Mouse (Mus musculus) yolk sac, embryonic 10.5 days (tissue): ENCODE measurements around the gene Mrps25.

Experiments used
- DNase-seq: peaks from one replicate; pipeline ENCODE4 v3.0.0-alpha.2; 2017; ENCODE audit warnings: low spot score

Mrps25 gene

DNA sequence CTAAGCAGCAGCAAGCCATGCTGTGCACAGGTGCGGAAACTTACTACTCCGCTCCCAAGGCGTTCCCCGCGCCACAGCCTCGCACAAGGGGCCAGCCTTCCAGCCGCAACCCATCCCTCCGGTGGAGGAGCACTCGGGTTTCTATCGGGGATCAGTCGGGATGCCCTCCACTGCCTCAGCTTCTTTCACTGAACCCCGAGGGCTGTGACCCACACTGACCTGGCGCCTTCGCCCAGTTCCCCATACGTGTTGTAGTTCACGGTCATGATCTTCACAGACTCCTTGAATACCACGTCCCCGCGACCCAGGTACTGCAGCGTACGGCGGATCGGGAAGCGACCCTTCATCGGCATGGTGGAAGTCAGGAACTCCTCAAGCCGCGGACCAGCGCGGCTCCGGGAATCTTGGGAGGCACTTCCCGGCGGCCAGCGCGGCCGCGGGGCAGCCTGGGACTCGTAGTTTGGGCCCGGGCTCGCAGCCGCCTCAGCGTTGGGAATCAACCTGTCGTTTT, at the start of gene Mrps25:
Gene Mrps25 (minus strand): TSS at position 413 of the 511 bp plus-strand sequence.
- DNase-seq, result peak; percentile 75

DNA sequence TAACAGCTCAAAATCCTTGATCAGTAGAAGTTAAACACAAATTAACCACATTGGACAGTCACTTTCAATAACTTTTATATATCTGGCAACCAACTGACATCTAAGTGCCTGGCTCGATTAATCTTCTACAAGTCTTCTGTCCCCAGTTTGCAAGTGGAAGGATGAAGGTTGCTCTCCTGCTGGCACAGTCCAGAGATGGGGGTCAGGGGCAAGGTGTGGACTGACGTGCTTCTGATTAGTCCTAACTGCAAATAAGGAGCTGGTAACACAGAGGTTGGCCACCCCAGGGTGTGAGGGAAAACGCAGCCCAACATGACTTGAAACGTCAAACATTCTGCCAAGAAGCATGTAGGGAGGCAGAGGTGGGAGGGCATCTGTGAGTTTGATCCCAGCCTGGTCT, 47.9 kb upstream of the Mrps25 start:
- no peak for DNase-seq

DNA sequence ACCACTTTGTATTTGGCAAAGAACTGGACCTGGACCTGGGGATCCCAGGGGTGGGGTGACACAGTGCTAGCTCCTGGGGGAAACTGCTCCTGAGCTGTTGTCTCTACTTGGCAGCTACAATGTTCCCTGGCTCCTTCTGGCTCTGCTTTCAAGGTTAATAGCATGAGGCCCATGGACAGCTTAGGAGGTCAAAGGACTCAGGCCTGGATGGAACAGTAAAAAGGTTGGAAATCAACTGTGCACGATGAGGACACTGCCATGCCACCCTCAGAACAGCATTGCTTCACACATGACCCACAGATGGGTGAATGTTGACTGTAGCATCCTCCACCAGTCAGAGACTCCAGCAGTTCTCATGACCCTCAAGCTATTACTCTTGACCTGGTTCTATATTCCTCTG, 47.5 kb upstream of the Mrps25 start:
- no peak for DNase-seq

DNA sequence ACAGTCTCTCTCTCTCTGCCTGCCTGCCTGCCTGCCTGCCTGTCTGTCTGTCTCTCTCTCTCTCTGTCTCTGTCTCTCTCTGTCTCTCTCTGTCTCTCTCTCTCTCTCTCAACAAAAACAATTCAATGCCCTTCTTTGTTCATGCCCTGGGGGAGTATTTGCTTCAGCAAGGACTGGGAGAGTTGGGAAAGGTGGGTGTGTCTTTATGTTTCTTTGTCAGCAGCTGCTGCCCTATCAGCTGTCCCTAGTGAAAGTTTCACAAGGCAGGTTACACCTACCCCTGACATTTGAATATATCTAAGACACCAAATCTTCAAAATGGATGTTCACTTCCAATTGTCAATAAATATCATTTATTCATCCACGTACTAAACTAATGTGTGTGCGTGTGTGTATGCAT, 45.8 kb upstream of the Mrps25 start:
- DNase-seq, result no peak

DNA sequence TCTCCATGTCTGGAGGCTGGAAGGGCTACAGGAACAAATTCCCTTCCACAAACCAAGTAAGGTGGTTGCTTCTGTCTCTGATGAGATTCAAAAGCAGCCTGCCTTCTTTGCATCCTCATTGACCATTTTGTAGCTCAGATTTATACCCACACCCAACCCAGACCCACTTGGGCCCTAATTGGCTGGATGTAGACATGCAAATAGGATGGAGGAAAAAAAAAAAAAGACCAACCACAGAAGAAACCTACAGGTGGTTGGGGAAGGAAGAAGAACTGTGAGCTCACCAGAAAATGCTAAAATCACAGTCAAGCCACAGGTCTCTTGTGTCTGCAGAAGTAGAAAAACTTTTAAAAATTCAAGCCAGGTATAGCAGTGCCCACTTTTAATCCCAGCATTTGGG, 45.3 kb upstream of the Mrps25 start:
- no peak for DNase-seq

DNA sequence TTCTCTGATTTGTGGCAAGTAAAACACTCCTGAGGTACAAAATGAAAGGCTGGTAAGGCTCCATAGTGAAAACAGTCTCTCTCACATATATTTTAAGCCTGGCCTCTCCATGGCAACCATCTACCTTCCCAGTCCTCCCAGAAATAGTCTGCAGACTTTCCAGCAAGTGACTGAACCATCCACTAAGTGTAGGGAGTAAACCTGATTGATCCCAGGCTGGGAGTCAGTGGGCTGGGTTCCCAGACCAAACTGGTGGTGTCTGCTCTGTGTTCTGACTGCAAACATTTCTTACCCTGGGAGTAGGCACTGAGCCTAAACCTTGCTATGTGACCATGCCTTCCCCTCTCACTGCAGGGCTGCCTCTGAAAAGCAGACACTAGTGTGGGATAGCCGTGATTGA, 41.1 kb upstream of the Mrps25 start:
- no peak for DNase-seq

DNA sequence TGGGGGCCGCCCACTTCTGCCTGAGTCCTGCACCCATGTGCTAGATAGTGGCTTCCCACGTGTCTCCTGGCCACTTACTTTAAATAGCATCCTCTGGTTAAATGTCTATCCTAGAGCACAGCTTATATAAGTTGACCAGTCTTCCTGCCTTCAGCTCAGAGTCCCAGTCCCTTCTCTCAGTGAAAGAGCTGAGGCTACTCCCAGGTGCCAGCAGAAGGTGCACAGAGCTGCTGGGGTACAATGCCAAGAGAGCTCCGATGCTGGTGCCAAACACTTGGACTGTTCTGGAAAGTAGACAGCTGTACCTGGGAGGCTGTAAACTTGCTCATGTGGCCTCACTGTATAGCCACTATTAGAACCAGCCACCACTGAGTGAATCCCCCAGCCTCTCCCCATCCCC, 38.2 kb upstream of the Mrps25 start:
- DNase-seq, result no peak

DNA sequence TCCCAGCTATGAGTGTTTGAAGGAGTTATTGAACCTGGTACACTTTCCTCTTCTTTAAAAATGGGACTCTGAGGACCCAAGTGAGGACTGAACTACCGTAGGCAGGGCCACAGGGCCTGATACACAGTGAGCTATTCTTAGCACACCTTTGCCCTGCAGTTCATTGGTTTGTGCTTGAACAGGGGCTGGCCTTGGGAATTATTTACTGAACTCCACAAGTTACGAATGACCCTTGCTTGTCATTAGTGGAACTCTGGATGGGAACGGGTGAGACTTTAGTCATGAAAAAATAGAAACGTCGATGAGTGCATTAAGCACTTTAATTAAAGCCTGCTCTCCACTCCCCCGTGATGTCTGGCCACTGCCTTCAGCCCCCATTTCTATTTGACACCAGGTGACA, 37.8 kb upstream of the Mrps25 start:
- DNase-seq, result peak; percentile 69

DNA sequence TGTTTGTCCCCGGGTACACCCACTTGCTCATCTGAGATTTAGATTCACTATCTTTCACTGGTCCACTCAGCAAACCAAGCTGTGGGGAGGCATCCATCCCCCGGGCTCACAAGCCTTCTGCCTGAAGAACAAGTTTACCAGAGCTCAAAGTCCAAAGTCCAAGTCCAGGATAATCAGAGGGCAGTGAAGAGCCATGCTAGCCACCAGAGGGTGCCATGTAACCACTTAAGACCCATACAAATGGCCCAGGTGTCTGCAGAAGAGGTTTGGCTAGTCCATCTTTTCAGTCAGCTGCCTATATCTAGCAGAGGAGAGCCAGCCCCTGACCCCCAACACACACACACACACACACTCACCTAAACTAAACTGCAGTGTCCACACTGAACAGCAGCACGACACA, 35.6 kb upstream of the Mrps25 start:
- peak; percentile 76 for DNase-seq

DNA sequence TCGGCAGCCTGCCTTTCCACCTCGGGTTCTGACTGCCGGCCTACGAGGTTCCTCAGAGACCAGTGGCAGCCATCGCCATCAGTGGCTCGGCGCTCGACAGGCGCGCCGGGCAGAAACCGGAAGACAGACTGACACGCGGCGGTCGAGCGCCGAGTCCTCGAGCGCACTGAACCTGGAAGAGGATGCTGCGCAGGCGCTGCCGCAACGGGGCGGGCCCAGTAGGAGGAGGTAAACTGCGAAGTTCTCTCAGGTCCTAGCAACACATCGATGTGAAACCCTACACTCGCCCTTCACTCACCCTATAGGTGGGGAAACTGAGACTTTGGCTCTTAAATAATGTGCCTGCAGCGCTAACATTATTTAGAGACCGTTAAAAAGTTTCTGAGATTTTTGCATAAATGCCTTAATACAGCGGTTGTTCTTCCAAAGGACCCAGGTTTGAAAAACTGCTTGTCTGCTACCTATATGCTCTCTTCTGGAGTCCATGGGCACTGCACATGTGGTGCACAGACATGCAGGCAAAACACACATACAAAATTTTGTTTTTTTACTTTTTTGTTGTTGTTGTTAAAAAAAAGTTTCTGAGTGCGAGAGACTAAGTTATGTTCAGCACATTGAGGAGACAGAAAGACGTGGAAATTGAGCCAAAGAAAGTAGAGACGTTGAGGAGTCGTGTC, 31.1 kb upstream of the Mrps25 start, which contains the start of gene Rbsn:
Gene Rbsn (minus strand): TSS at position 153 of the 677 bp plus-strand sequence.
- DNase-seq, result peak; percentile 91

DNA sequence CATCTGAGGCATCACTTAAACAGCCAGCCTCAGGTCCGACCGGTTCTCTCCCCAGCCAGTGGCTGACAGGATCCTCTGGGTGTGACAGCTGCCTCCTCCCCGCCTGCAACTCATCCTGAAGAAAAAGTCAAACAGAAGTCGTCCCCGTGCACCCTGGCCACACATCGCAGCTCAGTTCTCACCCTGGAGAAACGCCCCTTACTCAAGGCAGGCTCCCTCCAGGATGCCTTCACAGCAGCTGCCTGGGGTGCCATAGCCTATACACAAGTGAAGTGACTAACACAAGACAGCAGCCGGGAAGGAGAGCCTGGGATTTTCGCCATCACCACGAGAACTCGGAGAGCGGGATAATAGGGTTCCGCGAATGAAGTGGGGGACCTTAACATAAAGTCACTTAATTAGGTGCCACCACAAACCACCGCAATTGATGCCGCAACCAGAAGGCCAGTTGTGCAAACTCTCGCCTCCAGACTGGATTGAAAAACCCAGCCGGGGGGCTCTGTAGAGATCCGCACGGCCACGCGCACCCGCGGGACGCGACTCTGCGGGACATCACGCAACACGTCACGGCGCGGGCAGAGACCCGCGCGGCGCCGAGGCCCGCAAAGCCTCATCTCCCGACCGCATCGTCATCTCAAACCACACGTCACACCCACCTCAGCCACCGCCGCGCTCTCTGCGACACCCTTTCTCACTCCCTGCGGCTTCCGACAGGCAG, 30.4 kb upstream of the Mrps25 start:
- peak; percentile 20 for DNase-seq

DNA sequence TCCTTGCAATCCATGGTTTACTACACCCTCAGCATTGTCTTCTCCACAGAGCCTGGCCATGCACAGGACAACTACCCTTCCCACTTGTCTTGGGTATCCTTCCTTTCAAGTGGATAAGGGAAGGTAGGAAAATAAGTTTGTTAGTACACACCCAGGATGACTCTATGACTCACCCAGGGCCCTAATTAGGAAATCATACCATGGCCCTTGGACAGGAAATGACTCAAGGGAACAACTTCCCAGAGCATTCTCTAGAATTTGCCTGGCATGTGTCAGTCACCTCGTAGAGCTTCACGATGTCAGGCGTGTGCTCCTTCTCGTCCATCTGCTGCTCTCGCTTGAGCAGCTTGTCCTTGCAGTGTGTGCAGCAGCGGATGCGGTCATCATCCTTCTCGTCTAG, 15.6 kb upstream of the Mrps25 start:
- DNase-seq, result no peak

DNA sequence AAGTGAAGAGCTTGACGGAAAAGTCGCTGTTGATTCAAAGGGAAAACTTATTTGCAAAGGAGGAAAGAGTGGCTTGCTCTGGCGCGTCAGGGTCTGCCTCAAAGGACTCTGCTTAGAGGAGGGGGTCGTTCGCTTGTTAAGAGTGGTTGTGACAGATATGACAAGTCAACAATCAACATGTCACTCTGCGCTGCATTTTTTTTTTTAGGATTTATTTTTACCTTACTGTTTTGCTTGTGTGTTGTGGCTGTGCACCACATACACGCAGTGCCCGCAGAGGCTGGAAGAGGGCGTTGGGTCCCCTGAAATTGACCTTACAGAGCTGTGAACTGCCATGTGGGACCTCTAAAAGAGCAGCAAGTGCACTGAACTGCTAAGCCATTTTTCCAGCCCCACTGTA, 345 bp upstream of the Mrps25 start:
- no peak for DNase-seq

DNA sequence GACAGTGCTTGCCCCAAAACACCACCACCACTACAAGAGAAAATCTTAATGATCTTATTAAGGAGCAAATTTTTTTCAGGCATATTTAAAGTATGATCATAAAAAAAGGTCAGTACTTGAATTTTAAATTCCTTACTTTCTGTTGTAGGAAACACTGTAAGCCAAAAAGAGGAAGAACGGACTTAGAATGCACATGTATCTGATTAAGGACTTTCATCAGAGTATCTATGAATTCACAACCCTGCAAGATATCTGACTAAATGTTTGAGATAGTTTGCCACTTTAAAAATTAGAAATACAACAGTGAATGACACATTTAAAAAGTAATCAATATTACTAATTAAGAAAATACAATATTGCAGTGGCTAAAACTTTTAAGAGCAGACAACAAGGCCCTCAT, 7.4 kb downstream of the Mrps25 start:
- DNase-seq, result no peak

DNA sequence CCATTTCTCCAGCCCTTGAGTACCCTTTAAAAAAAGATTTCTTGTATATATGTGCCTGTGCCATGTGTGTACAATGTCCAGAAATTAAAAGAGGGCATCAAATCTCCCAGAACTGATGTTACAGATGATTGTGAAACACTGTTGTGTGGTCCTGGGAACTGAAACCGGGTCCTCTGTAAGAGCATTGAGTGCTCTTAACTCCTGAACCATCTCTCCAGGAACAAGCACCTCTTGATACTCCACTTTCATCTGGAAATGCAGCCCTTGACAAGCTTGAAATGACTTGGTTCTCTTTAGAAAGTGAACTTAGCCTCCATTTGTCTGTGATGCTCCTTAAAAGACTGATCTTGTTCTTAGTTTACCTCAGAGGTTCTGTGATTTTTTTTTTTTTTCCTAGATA, 21.1 kb downstream of the Mrps25 start:
- no peak for DNase-seq

DNA sequence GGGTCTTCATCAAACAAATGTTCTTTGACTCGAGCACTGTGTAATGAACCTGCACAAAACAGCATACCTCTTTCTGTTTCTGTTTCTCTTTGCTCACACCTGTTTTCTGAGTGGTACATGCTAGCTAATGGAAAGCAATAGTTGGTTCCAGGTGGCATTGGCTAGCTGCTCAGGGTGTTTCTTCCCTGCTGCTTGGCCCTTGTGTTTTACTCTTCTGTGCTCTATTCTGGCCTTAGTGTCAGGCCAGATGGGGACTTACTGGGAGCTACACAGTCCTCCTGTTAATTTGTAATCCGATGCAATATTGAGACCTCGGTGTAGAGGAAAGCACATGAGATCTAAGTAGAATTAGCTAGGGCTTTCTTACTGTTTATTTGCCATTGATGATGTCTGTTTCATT, 25.0 kb downstream of the Mrps25 start:
- DNase-seq, result no peak

DNA sequence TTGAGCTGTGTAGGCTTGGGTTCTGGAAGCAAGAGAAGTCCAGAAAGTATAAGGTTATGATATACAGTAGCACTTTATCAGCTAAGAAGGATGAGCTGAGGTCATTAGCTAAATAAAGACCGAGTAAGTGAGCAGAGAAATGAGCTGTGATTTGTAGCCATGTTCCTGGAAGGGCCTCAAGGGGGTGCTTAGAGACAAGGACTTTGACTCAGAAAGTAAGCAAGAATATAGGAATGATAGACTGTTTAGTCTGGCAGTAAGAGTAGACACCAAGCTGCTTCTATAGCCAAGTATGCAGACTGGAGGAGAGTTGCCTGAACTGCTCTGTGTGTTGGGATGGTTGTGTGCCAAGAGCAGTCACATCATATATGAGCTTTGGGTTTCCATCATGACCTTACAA, 30.1 kb downstream of the Mrps25 start:
- DNase-seq, result no peak

DNA sequence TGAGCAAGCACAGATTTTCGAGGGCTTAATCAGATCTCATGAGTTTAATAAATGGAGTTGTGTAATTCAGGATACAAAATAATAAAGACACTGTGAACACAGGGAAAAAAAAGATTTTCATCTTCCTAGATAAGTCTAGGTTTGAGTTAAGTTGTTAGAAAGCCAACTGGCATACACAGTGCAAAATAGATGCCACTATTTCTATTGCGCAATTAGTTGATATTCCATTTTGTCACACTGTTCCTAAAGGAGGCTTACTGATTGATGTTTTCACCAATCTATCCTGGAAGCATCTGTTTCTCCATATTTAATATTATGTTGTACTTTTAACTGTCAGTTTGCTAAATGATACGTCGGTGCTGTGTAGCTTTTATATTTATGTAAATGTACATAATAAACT, 38.0 kb downstream of the Mrps25 start:
- no peak for DNase-seq

DNA sequence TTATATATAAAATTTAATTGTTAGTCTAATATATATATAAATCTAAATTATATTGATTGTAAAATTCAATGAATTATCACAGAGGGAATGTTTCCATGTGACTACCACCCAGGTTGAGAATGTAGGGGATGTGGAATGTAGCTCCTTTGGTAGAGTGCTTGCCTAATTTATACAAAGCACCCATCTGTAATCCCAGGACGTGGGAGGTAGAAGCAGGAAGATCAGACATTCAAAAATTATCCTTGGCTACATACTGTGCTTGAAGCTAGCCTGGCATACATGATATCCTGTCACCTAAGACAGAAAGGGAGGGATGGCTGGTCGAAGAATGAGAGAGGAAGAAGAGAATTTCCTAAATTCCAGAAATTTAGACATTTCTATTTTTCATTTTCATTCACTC, 47.5 kb downstream of the Mrps25 start:
- no peak for DNase-seq

DNA sequence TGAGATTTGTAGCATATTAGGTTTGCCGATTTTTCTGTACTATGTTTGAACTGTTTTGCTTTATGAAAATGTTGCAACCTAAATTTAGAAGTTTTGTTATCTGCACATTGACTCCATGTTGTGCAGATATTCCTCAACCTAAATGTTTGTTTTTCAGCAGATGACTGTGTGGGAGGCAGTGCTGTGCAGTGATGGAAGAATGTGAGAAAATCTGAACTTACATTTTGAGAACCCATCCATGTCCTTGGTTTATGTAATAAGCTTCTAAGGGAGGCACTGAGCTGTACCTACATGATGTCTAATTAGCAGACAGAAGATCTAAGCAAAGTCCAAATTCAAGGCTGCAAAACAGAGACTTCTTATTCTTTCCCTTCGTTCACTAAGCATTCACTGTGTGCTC, 50.2 kb downstream of the Mrps25 start:
- no peak for DNase-seq

DNA sequence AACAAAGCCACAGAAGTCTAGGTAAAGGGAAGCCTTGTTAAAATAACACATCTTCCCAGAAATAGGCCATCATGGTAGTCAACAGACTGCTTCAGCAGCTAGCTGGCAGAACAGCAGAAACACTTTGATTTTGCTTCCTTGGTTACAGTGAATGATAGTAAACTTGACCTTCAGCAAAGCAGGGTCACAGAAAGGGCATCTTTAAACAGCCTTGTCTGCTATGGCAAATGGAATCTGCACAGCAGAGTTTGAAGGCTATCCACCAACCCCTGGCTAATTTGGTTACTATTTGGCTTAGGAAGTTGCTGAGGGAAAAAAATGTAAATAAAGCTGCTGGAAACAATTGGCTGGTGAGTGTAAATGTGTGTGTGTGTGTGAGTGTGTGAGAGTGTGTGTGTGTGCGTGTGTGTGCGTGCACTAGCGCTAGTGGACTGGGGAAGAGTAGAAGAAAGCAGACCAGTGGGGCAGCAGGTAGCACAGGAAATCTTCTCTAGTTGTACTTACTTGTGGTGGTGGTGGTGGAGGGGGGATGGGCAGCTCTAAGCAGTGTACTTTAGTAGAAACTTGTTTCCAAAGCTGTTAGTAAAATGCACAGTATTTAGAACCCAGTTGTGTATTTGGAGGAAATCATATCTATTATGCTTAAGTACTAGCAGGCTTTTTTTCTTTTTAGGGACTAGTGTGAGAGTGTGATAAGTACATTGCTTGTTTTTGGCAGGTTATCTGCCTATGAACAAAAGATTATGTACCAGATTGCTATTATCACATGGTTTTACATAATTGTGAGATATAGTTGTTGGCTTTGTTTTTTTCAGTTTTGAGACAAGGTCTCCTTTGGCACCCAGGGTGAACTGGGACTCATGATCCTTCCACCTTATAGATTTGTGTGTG, 51.6 kb downstream of the Mrps25 start:
- DNase-seq, result peak; percentile 2

DNA sequence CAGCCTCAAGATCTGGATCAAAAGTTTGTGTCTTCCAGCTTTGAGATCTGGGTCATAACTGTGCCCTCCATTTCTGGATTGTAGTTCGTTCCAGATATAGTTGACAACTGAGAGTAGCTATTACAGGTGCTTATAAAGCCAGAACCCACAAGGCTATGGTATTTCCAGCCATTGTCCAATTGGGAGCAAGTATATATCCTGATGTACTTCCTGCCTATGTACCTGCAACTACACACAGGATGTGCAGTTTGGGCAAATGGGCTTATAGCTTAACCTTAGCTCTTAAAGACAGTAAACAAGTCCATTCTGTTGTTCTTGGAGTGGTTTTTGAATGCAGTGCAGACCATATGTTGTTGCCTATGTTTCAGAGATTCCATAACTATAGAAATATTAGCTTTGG, 52.4 kb downstream of the Mrps25 start:
- no peak for DNase-seq
